Mouse (Mus musculus): Measurements from ENCODE around the gene Plbd2.

Plbd2 gene

GRCm38 (mm10) chr5:120503144-120503795 is at the start of gene Plbd2:
TSS of gene Plbd2 (minus strand) at chr5:120503625.
- peak; percentile 78 for DNase-seq (ENCODE audit: low read depth, low spot score)

GRCm38 (mm10) chr5:120550673-120551072 is 47.2 kb upstream of the Plbd2 start:
- DNase-seq (ENCODE audit: low read depth, low spot score): no peak

- no peak for DNase-seq (ENCODE audit: low read depth, low spot score)
Observed at GRCm38 (mm10) chr5:120550137-120550536, 46.7 kb upstream of the Plbd2 start.

- DNase-seq (ENCODE audit: low read depth, low spot score): no peak
Observed at GRCm38 (mm10) chr5:120548236-120548850, 44.9 kb upstream of the Plbd2 start.

GRCm38 (mm10) chr5:120536632-120537031 is 33.2 kb upstream of the Plbd2 start:
- DNase-seq (ENCODE audit: low read depth, low spot score): no peak

GRCm38 (mm10) chr5:120536046-120536445 is 32.6 kb upstream of the Plbd2 start:
- DNase-seq (ENCODE audit: low read depth, low spot score): no peak

- DNase-seq (ENCODE audit: low read depth, low spot score): no peak
Observed at GRCm38 (mm10) chr5:120534686-120535075, 31.3 kb upstream of the Plbd2 start.

- no peak for DNase-seq (ENCODE audit: low read depth, low spot score)
Observed at GRCm38 (mm10) chr5:120534071-120534685, 30.8 kb upstream of the Plbd2 start.

- no peak for DNase-seq (ENCODE audit: low read depth, low spot score)
Observed at GRCm38 (mm10) chr5:120531631-120532030, 28.2 kb upstream of the Plbd2 start.

GRCm38 (mm10) chr5:120527296-120527964 is 24.0 kb upstream of the Plbd2 start:
- DNase-seq (ENCODE audit: low read depth, low spot score): no peak

GRCm38 (mm10) chr5:120526311-120526710 is 22.9 kb upstream of the Plbd2 start:
- DNase-seq (ENCODE audit: low read depth, low spot score): no peak

- no peak for DNase-seq (ENCODE audit: low read depth, low spot score)
Observed at GRCm38 (mm10) chr5:120525737-120526136, 22.3 kb upstream of the Plbd2 start.

GRCm38 (mm10) chr5:120524736-120525135 is 21.3 kb upstream of the Plbd2 start:
- no peak for DNase-seq (ENCODE audit: low read depth, low spot score)

GRCm38 (mm10) chr5:120522649-120523048 is 19.2 kb upstream of the Plbd2 start:
- no peak for DNase-seq (ENCODE audit: low read depth, low spot score)

GRCm38 (mm10) chr5:120517552-120517951 is 14.1 kb upstream of the Plbd2 start:
- no peak for DNase-seq (ENCODE audit: low read depth, low spot score)

- DNase-seq (ENCODE audit: low read depth, low spot score): no peak
Observed at GRCm38 (mm10) chr5:120516221-120516984, 13.0 kb upstream of the Plbd2 start.

- no peak for DNase-seq (ENCODE audit: low read depth, low spot score)
Observed at GRCm38 (mm10) chr5:120515451-120515850, 12.0 kb upstream of the Plbd2 start.

GRCm38 (mm10) chr5:120514754-120515153 is 11.3 kb upstream of the Plbd2 start:
- DNase-seq (ENCODE audit: low read depth, low spot score): no peak

GRCm38 (mm10) chr5:120514031-120514677 is 10.7 kb upstream of the Plbd2 start:
- no peak for DNase-seq (ENCODE audit: low read depth, low spot score)

GRCm38 (mm10) chr5:120512911-120513555 is 9.6 kb upstream of the Plbd2 start:
- DNase-seq (ENCODE audit: low read depth, low spot score): no peak
